Mouse (Mus musculus) CD4-positive naive resting alpha-beta T cell, adult 57 days (primary cell): ENCODE data around the gene Gm44511. TPM values are rescaled to one million over a fixed set of nuclear protein-coding genes. Genes with fewer than 3 reads are reported as not detected.

Source experiments
- total RNA-seq: library from RNA; stranded (reverse); gene quantifications from one replicate; pipeline ENCODE4 v1.2.4, GENCODE M21; 2023

Gm44511 gene
- total RNA-seq: not detected

GRCm38 (mm10) chr6:128826132-128826531 is at the start of gene Gm44511, which contains the start of gene Klrb1b:
Gene Gm44511 (minus strand): TSS chr6:128826315.
Gene Klrb1b (minus strand): TSS chr6:128826331.

GRCm38 (mm10) chr6:128789115-128789514 is 37.0 kb downstream of the Gm44511 start, which contains the start of gene Klrb1c:
Gene Klrb1c (minus strand): TSS chr6:128789215.

Other genes starting within 250 kb of the Gm44511 start
- not detected for gene A2ml1, start 244.7 kb downstream of the Gm44511 start, total RNA-seq
- gene Klrb1a, start 202.8 kb downstream of the Gm44511 start, total RNA-seq: 2.4 TPM
- gene Clec2h, start 163.9 kb downstream of the Gm44511 start, total RNA-seq: 3.7 TPM
- 0.80 TPM for gene Klrb1, start 103.3 kb downstream of the Gm44511 start, total RNA-seq
- 6.0 TPM for gene Klrb1c, start 37.1 kb downstream of the Gm44511 start, total RNA-seq
- gene Klrb1b, start within 50 bp of the Gm44511 start, total RNA-seq: 0.80 TPM
- 34.5 TPM for gene Clec2i, start 61.3 kb upstream of the Gm44511 start, total RNA-seq
- gene BC035044, start 64.8 kb upstream of the Gm44511 start, total RNA-seq: 6.5 TPM
- gene Clec2g, start 108.1 kb upstream of the Gm44511 start, total RNA-seq: 20.4 TPM
- gene Klrb1f, start 219.6 kb upstream of the Gm44511 start, total RNA-seq: 6.4 TPM